Mouse (Mus musculus) bone marrow macrophage, adult 2 months (primary cell): ENCODE data around the gene Cpeb4.

Source experiments
- CTCF ChIP-seq: IDR thresholded peaks from 2 replicates; pipeline ENCODE4 v1.5.1; 2012; ENCODE audit warnings: low read depth, mild to moderate bottlenecking, low read length, moderate library complexity
- POLR2A ChIP-seq: IDR thresholded peaks from 2 replicates; pipeline ENCODE4 v1.6.1; 2012; ENCODE audit warnings: mild to moderate bottlenecking, low read depth, low read length, borderline replicate concordance

- TF ChIP-seq CTCF: no peak
- TF ChIP-seq POLR2A: no peak
Measured at GRCm38 (mm10) chr11:31854955-31855354, 17.1 kb upstream of the Cpeb4 start.
